Mouse (Mus musculus): ENCODE measurements around the gene Toporsl. TPM values are rescaled to one million over a fixed set of nuclear protein-coding genes. Genes with fewer than 3 reads are reported as not detected.

The Toporsl gene
- total RNA-seq (2014; fragmentation: Nextera tagmentation) = not detected in 2 replicates
- not detected in 2 replicates for total RNA-seq (2017)

- ATAC-seq (replicated peaks; ENCODE audit: low FRiP score, low TSS enrichment, poor library complexity, severe bottlenecking) = no peak
Observed at GRCm38 (mm10) chr4:52595927-52596326, at the start of gene Toporsl. TSS of gene Toporsl (plus strand) at chr4:52596274.

DNA sequence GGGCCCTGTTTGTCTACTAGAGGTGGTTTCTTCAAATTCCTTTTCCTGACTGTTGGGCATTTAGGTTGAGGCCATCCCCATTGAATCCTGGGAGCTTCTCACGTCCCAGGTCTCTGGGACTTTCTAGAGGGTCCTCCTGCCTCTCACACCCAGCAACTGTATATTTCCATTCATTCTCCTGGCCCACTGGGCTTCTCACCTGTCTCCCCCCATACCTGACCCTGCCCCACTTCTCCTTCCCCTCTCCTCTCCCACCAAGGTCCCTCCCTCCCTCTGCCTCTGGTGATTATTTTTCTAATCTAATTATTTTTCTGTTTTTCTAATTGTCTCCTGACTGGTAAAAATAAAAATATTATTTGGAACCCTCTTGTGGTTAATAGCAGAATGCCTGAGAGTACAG is 38.4 kb upstream of the Toporsl start:
- no peak for ATAC-seq (replicated peaks; ENCODE audit: low FRiP score, low TSS enrichment, poor library complexity, severe bottlenecking)

DNA sequence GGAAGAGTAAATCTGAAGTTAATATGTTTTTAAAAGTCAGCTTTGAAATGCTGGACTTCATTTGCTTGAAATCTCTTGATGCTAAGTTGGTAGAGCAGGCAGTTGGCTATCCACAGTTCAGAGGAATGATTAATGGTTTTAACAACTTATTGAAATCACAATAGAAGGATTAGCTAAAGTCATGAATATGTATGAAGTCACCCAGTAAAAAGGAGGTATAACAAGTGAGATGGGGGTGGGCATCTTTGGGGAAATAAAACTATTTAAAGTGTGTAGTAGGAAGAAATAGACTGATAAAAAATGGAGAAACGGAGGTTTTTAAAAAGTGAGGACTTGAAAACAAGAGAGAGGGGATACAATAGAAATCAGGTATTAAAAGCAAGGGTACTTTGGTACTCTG is 38.0 kb upstream of the Toporsl start:
- no peak for ATAC-seq (replicated peaks; ENCODE audit: low FRiP score, low TSS enrichment, poor library complexity, severe bottlenecking)

GRCm38 (mm10) chr4:52563859-52564258 is 32.2 kb upstream of the Toporsl start:
- ATAC-seq (replicated peaks; ENCODE audit: low FRiP score, low TSS enrichment, poor library complexity, severe bottlenecking) = no peak

DNA sequence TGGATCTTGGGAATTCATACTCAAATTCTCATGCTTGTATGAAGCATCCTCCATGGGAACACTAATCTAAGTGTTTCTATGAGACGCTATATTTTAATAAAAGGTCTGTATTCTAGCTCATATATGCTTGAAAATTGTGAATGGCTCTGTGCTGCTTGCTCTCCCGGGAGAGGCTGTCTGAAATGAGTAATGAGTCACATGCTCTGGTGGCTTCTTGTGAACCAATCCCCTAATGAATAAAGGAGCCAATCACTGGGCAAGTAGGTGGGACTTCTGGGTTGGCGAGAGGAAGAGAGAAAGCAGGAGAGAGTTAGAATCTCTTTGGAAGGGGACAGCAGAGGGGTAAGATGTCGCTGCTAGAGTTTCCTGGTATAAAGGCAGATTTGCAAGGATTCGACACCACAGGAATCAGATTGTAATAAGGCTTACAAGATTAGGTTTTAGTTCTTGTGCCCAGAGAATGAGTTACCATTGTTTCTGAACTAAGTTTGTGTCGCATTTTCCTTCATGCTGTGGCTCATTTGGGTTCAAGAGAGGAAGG is 9.8 kb upstream of the Toporsl start:
- no peak for ATAC-seq (replicated peaks; ENCODE audit: low FRiP score, low TSS enrichment, poor library complexity, severe bottlenecking)

- no peak for ATAC-seq (replicated peaks; ENCODE audit: low FRiP score, low TSS enrichment, poor library complexity, severe bottlenecking)
Observed at GRCm38 (mm10) chr4:52593821-52594356, 2.2 kb upstream of the Toporsl start.

DNA sequence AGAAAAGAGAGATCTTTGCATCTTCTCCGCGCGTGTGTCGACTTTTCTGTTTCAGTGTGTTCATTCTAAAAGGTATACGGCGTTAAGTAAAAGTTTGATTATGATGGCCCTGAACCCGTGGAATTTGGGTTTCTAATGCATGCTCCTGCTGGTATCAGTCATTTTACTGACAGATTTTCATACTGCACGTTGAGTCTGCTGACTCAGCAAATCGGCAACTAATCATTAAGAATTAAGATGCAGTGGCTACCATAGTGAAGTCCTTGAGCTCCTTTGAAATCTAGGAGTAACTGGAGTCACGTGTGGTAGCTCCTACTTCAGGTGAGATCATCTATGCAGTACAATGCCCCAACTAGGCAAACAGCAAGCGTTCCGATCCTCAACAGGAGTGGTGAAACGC is 1.4 kb upstream of the Toporsl start:
- no peak for ATAC-seq (replicated peaks; ENCODE audit: low FRiP score, low TSS enrichment, poor library complexity, severe bottlenecking)

DNA sequence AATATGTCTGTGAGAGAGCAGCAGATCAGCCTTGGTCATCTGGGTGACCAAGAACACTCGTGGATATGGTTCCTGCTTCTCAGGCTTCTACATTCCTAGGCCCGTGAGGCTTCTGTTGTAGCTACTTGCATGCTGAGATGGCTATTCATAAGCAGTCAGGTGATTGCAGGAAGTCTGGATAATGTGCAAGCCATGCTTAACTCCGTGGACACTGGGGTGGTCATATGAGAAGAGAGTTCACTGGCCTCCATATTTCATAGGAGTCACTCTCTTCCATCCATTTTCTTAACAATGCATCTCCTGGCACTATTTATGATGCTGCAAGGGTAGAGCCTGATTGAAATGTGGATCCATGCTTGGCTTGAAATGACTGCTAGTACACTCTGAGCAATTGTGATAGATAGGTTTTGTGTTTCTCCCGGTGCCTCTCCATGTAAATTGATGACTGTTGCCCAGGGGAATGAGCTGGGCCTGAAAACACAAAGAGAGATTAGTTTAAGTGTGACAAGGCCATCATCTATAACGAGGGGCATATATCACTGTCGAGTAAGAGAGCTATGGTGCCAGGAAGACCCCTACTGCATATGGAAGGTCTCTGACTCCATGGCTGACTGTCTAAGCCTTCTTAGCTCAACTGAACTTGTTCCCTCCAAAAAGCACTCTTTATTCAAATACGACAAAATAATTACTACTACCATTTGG is 2.3 kb downstream of the Toporsl start:
- no peak for ATAC-seq (replicated peaks; ENCODE audit: low FRiP score, low TSS enrichment, poor library complexity, severe bottlenecking)

GRCm38 (mm10) chr4:52606923-52607322 is 10.8 kb downstream of the Toporsl start:
- no peak for ATAC-seq (replicated peaks; ENCODE audit: low FRiP score, low TSS enrichment, poor library complexity, severe bottlenecking)

DNA sequence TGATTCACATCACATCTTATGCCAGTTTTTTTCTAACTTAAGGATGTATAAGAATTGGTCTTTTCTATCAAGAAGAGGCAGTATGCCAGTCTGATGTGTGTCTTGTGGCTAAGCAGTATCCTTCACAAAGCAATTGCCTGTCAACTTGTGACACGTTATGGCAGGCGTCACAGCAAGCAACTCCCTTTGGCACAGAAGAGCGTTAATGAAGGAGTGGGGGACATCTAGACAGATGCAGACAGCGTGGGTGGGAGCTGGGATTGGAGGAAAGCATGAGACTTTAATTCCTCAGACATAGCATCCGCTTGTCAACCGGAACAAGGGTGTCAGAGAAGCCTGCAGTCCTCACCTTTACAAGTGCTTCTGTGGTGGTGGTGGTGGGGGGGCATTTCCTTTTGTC is 38.9 kb downstream of the Toporsl start:
- no peak for ATAC-seq (replicated peaks; ENCODE audit: low FRiP score, low TSS enrichment, poor library complexity, severe bottlenecking)

DNA sequence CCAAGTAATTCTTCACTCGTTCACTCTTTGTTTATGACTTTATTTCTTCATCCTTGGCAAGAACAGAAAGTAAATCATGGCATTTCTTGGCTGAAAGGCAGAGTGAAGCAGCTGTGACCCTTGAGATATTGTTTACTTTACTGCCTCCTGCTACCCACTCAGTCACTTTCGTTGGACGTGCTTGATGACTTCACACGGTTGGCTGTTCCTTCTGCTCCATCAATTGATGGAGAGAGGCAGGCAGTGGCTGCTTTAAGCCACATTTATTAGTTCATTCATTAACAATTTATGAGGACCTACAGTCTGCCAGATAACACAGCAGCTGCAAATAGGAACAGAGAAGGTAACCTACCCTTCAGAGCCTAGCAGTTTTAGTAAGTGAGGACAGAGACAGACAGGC is 51.7 kb downstream of the Toporsl start:
- ATAC-seq (replicated peaks; ENCODE audit: low FRiP score, low TSS enrichment, poor library complexity, severe bottlenecking) = no peak

DNA sequence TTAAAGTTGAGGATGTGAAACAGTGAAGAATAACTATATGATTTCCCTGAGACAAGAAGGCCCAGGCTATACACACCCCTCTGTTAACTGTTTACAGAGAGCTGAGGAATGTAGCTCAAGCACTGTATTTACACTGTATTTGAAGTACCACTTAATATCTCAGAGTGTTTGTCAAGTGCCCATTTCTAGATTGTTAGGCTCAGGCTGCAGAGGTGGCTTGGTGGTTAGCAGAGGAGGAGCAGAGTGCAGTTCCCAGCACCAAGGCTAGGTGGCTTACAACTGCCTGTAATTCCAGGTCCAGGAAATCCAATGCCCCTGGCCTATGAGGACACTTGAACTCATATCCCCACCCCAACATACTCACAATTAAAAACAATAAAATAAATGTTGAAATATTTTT is 63.6 kb downstream of the Toporsl start:
- no peak for ATAC-seq (replicated peaks; ENCODE audit: low FRiP score, low TSS enrichment, poor library complexity, severe bottlenecking)

DNA sequence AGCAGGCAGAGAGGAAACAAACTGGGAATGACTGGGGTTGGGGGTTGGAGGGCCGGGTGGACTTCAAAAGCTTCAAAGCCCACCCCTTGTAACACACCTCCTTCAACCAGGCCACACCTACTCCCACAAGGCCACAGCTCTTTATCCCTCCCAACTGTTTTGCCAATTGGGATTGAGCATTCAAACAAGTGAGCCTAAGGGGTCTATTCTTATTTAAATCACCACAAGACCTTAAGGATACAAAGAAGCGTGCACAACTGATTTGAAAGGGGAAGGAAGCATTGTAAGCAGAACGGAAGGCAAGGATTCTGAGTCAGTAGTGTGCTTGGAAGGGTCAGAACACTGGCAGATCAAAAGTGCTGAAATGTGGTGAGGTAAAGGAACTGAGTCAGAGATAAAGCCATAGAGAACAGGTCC is 64.6 kb downstream of the Toporsl start:
- ATAC-seq (replicated peaks; ENCODE audit: low FRiP score, low TSS enrichment, poor library complexity, severe bottlenecking) = no peak

- no peak for ATAC-seq (replicated peaks; ENCODE audit: low FRiP score, low TSS enrichment, poor library complexity, severe bottlenecking)
Observed at GRCm38 (mm10) chr4:52661311-52661710, 65.2 kb downstream of the Toporsl start.

Other genes with a start within 250 kb of the Toporsl start
- 82.2 and 107 TPM in 2 replicates for gene Smc2, start 157.0 kb upstream of the Toporsl start, total RNA-seq (2014; fragmentation: Nextera tagmentation)
- 221 and 224 TPM in 2 replicates for gene Smc2, start 157.0 kb upstream of the Toporsl start, total RNA-seq (2017)
- gene Vma21-ps, start 99.0 kb upstream of the Toporsl start, total RNA-seq (2014; fragmentation: Nextera tagmentation) = 7.3 and 17.6 TPM in 2 replicates
- gene Vma21-ps, start 99.0 kb upstream of the Toporsl start, total RNA-seq (2017) = not detected in 2 replicates
- gene Olfr275, start 218.3 kb downstream of the Toporsl start, total RNA-seq (2014; fragmentation: Nextera tagmentation) = not detected in 2 replicates
- gene Olfr275, start 218.3 kb downstream of the Toporsl start, total RNA-seq (2017) = not detected in 2 replicates